Mouse (Mus musculus): ENCODE results near the gene Akna.

The Akna gene

DNA sequence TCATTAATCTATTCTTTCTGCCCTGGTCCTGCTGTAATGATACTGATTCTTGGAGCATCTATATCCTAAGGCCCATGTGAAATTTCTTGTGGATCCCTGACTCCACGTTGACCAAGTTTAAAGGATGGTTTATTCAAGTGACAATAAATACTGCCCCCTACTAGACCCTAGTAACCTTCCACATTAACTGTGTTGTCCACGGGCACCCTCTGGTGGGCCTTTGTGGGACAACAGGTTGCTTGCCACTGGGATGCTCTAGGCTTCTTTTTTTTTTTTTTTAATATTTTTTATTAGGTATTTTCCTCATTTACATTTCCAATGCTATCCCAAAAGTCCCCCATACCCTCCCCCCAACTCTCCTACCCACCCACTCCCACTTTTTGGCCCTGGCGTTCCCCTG, 83.6 kb downstream of the Akna start:
- peak; percentile 58 for DNase-seq (ENCODE audit: low spot score)
